Mouse (Mus musculus) kidney, postnatal 0 days (tissue): ENCODE data around the gene Klhl35. TPM values are rescaled to one million over a fixed set of nuclear protein-coding genes. Genes with fewer than 3 reads are reported as not detected.
"Not testable (repeated sequence)": the region's sequence is repeated elsewhere in the genome, so short reads cannot be mapped to it uniquely, and the experiment has no call there.

Source experiments
- ATAC-seq: fragments of 200-750 bp; cut with Nextera tagmentation; replicated peaks from 2 replicates; pipeline ENCODE4 v1.8.0; 2017; ENCODE audit warnings: low read depth, moderate number of reproducible peaks, moderate TSS enrichment, moderate library complexity; ENCODE audit not compliant: low FRiP score
- DNase-seq: peaks from one replicate; pipeline ENCODE4 v3.0.0-alpha.2; 2016; ENCODE audit warnings: low spot score
- H3K27ac ChIP-seq: fragments of 300-500 bp; sonication (generic); 2 replicates; pipeline ENCODE4 v1.5.1; 2014; ENCODE audit warnings: mild to moderate bottlenecking
- H3K27me3 ChIP-seq: fragments of 300-500 bp; sonication (generic); 2 replicates; pipeline ENCODE4 v1.6.1; 2014; ENCODE audit warnings: low read length, mixed read lengths; ENCODE audit not compliant: insufficient read depth
- H3K36me3 ChIP-seq: fragments of 300-500 bp; sonication (generic); 2 replicates; pipeline ENCODE4 v1.6.1; 2014; ENCODE audit warnings: low read length, mixed read lengths; ENCODE audit not compliant: insufficient read depth
- H3K4me1 ChIP-seq: fragments of 300-500 bp; sonication (generic); replicated peaks from 2 replicates; pipeline ENCODE4 v1.6.1; 2014; ENCODE audit warnings: antibody characterized with exemption, low read length, mixed read lengths; ENCODE audit not compliant: insufficient read depth
- H3K4me2 ChIP-seq: fragments of 300-500 bp; sonication (generic); 2 replicates; pipeline ENCODE4 v1.6.1; 2014; ENCODE audit warnings: mild to moderate bottlenecking, low read length, moderate library complexity, mixed read lengths
- H3K4me3 ChIP-seq: fragments of 300-500 bp; sonication (generic); replicated peaks from 2 replicates; pipeline ENCODE4 v1.5.1; 2014; ENCODE audit warnings: low read depth, low read length
- H3K9ac ChIP-seq: fragments of 300-500 bp; sonication (generic); 2 replicates; pipeline ENCODE4 v1.6.1; 2014; ENCODE audit warnings: low read depth, low read length
- H3K9me3 ChIP-seq: fragments of 300-500 bp; sonication (generic); replicated peaks from 2 replicates; pipeline ENCODE4 v1.6.1; 2016; ENCODE audit warnings: low read length, inconsistent platforms, mixed read lengths
- CTCF ChIP-seq: IDR thresholded peaks from 2 replicates; pipeline ENCODE4 v1.5.1; 2016; ENCODE audit warnings: antibody characterized with exemption, low read depth, mild to moderate bottlenecking, moderate library complexity
- WGBS: fragments of 180-500 bp; shearing (Covaris S2); extraction: QIAGEN DNeasy Blood & Tissue Kit; methylation state at CpG from one replicate; pipeline ENCODE4 v1.1.7; 2014; 5-methylcytosine and 5-hydroxymethylcytosine counted together
- polyA plus RNA-seq: library from polyadenylated mRNA; unstranded; fragments of >200 nt; fragmentation: Nextera tagmentation; extraction: Ambion mirVana; gene quantifications from 2 replicates; pipeline ENCODE4 v1.2.1, GENCODE M21; 2015

Klhl35 gene
- polyA plus RNA-seq, 1 experiment from 2014 or later = 1.3 TPM

- peak; percentile 98 for TF ChIP-seq CTCF
- ATAC-seq = peak; percentile 43; the same call in 1 of the 2 replicates
- Histone ChIP-seq H3K4me1 (no peaks in the 10 kb centered on the region), H3K27ac (no peak overlapping the region), H3K4me3 (no peak overlapping the region), H3K9ac (no peak overlapping the region), H3K9me3 (no peaks in the 10 kb centered on the region), H3K27me3 (no peaks in the 10 kb centered on the region), H3K36me3 (no peaks in the 10 kb centered on the region), H3K4me2 (no peak overlapping the region)
- peak; percentile 94 for DNase-seq
- 2% methylated on average over 8 of the region's 8 CpGs for WGBS
These were observed 34.4 kb downstream of the Klhl35 start for GRCm38 (mm10) chr7:99500201-99500600.

- ATAC-seq = no peak
- Histone ChIP-seq H3K27me3 (no peaks in the 10 kb centered on the region), H3K9ac (no peak overlapping the region), H3K4me3 (no peak overlapping the region), H3K36me3 (no peaks in the 10 kb centered on the region), H3K4me1 (no peaks in the 10 kb centered on the region), H3K9me3 (no peaks in the 10 kb centered on the region), H3K4me2 (no peak overlapping the region), H3K27ac (no peak overlapping the region)
- no peak for DNase-seq
- 37% methylated on average over 5 of the region's 5 CpGs for WGBS
- no peak for TF ChIP-seq CTCF
These were observed 34.9 kb downstream of the Klhl35 start for GRCm38 (mm10) chr7:99500655-99501054.

- H3K9me3 ChIP-seq = no peaks in the 10 kb centered on the region
- no peak overlapping the region for H3K4me2 ChIP-seq
- no peaks in the 10 kb centered on the region for H3K4me1 ChIP-seq
- no peak overlapping the region for H3K27ac ChIP-seq
- no peaks in the 10 kb centered on the region for H3K27me3 ChIP-seq
- no peak for TF ChIP-seq CTCF
- ATAC-seq = no peak
- no peak overlapping the region for H3K4me3 ChIP-seq
- H3K9ac ChIP-seq = no peak overlapping the region
- H3K36me3 ChIP-seq = no peaks in the 10 kb centered on the region
- DNase-seq = no peak
- WGBS = 48% methylated on average over 1 of the region's 1 CpGs
These were observed 35.3 kb downstream of the Klhl35 start for GRCm38 (mm10) chr7:99501148-99501547.

GRCm38 (mm10) chr7:99504556-99504955 lies 38.8 kb downstream of the Klhl35 start:
- no peaks in the 10 kb centered on the region for H3K4me1 ChIP-seq
- H3K4me2 ChIP-seq = no peak overlapping the region
- no peaks in the 10 kb centered on the region for H3K9me3 ChIP-seq
- H3K27ac ChIP-seq = no peak overlapping the region
- H3K27me3 ChIP-seq = no peaks in the 10 kb centered on the region
- H3K36me3 ChIP-seq = no peaks in the 10 kb centered on the region
- H3K4me3 ChIP-seq = no peak overlapping the region
- TF ChIP-seq CTCF = no peak
- ATAC-seq (no peak), DNase-seq (no peak)
- H3K9ac ChIP-seq = no peak overlapping the region

GRCm38 (mm10) chr7:99508187-99508586 lies 42.4 kb downstream of the Klhl35 start:
- not testable (repeated sequence) for H3K9me3 ChIP-seq, H3K9ac ChIP-seq, H3K27ac ChIP-seq, H3K4me1 ChIP-seq, H3K36me3 ChIP-seq, DNase-seq, ATAC-seq, H3K4me3 ChIP-seq, H3K4me2 ChIP-seq, H3K27me3 ChIP-seq
- 16% methylated on average over 2 of the region's 2 CpGs for WGBS

GRCm38 (mm10) chr7:99510087-99510501 lies 44.3 kb downstream of the Klhl35 start:
- ATAC-seq = no peak
- no peak for DNase-seq
- 12% methylated on average over 8 of the region's 8 CpGs for WGBS
- TF ChIP-seq CTCF = no peak
- Histone ChIP-seq H3K9ac (no peak overlapping the region), H3K27ac (no peak overlapping the region), H3K4me1 (no peaks in the 10 kb centered on the region), H3K27me3 (no peaks in the 10 kb centered on the region), H3K4me2 (no peak overlapping the region), H3K4me3 (no peak overlapping the region), H3K9me3 (no peaks in the 10 kb centered on the region), H3K36me3 (no peaks in the 10 kb centered on the region)

- Histone ChIP-seq H3K36me3 (no peaks in the 10 kb centered on the region), H3K9me3 (no peaks in the 10 kb centered on the region), H3K4me2 (no peak overlapping the region), H3K27ac (no peak overlapping the region), H3K9ac (no peak overlapping the region), H3K4me1 (no peaks in the 10 kb centered on the region), H3K27me3 (no peaks in the 10 kb centered on the region), H3K4me3 (no peak overlapping the region)
- ATAC-seq (no peak), DNase-seq (no peak)
- 75% methylated on average over 9 of the region's 9 CpGs for WGBS
- TF ChIP-seq CTCF = no peak
These were observed 50.4 kb downstream of the Klhl35 start for GRCm38 (mm10) chr7:99516092-99516813.
